Mouse (Mus musculus) forebrain, embryonic 10.5 days (tissue): Measurements from ENCODE around the gene Traf3ip2. TPM values are rescaled to one million over a fixed set of nuclear protein-coding genes. Genes with fewer than 3 reads are reported as not detected.

Source experiments
- DNase-seq: peaks from one replicate; pipeline ENCODE4 v3.0.0-alpha.2; 2017; ENCODE audit warnings: low spot score; ENCODE audit errors: extremely low spot score
- H3K27ac ChIP-seq: fragments of 300-500 bp; sonication (generic); 2 replicates; pipeline ENCODE4 v1.5.1; 2016; ENCODE audit warnings: mild to moderate bottlenecking
- H3K27me3 ChIP-seq: fragments of 300-500 bp; sonication (generic); 2 replicates; pipeline ENCODE4 v1.6.1; 2016; ENCODE audit warnings: mild to moderate bottlenecking; ENCODE audit not compliant: poor library complexity, severe bottlenecking
- H3K36me3 ChIP-seq: fragments of 300-500 bp; sonication (generic); replicated peaks from 2 replicates; pipeline ENCODE4 v1.6.1; 2016; ENCODE audit warnings: mild to moderate bottlenecking, moderate library complexity
- H3K4me1 ChIP-seq: fragments of 300-500 bp; sonication (generic); 2 replicates; pipeline ENCODE4 v1.6.1; 2016
- H3K4me3 ChIP-seq: fragments of 300-500 bp; sonication (generic); 2 replicates; pipeline ENCODE4 v1.5.1; 2016; ENCODE audit warnings: mild to moderate bottlenecking, moderate library complexity
- H3K9me3 ChIP-seq: fragments of 300-500 bp; sonication (generic); 2 replicates; pipeline ENCODE4 v1.6.1; 2016; ENCODE audit warnings: mild to moderate bottlenecking, moderate library complexity
- WGBS: fragments of 180-500 bp; shearing (Covaris S2); methylation state at CpG from one replicate; pipeline ENCODE4 v1.1.7; 2016; 5-methylcytosine and 5-hydroxymethylcytosine counted together
- polyA plus RNA-seq: library from polyadenylated mRNA; unstranded; fragments of >200 nt; fragmentation: Nextera tagmentation; extraction: Ambion mirVana; gene quantifications from 2 replicates; pipeline ENCODE4 v1.2.1, GENCODE M21; 2016

Gene Traf3ip2
- polyA plus RNA-seq, 1 experiment from 2014 or later = 11.7 TPM

GRCm38 (mm10) chr10:39587973-39588746 is 24.6 kb upstream of the Traf3ip2 start:
- H3K27ac ChIP-seq = peak overlapping the region; percentile 62
- peaks cover 4% of the 10 kb centered on the region for H3K27me3 ChIP-seq
- WGBS = 64% methylated on average over 8 of the region's 8 CpGs
- H3K4me3 ChIP-seq = no peak overlapping the region
- no peak for DNase-seq
- H3K4me1 ChIP-seq = peaks cover 31% of the 10 kb centered on the region
- no peaks in the 10 kb centered on the region for H3K36me3 ChIP-seq
- peaks cover 4% of the 10 kb centered on the region for H3K9me3 ChIP-seq

GRCm38 (mm10) chr10:39589765-39590546 is 22.8 kb upstream of the Traf3ip2 start:
- 90% methylated on average over 19 of the region's 19 CpGs for WGBS

GRCm38 (mm10) chr10:39590629-39591028 is 22.1 kb upstream of the Traf3ip2 start:
- WGBS = 93% methylated on average over 10 of the region's 10 CpGs
- no peak overlapping the region for H3K4me3 ChIP-seq
- H3K27ac ChIP-seq = no peak overlapping the region
- no peaks in the 10 kb centered on the region for H3K36me3 ChIP-seq
- peaks cover 31% of the 10 kb centered on the region for H3K4me1 ChIP-seq
- DNase-seq = no peak
- peaks cover 4% of the 10 kb centered on the region for H3K27me3 ChIP-seq
- H3K9me3 ChIP-seq = peaks cover 13% of the 10 kb centered on the region

More at GRCm38 (mm10) chr10:39589765-39590546, 22.8 kb upstream of the Traf3ip2 start:
- Histone ChIP-seq H3K27me3 (peaks cover 4% of the 10 kb centered on the region), H3K4me3 (no peak overlapping the region), H3K36me3 (no peaks in the 10 kb centered on the region), H3K9me3 (peaks cover 13% of the 10 kb centered on the region), H3K4me1 (peaks cover 31% of the 10 kb centered on the region), H3K27ac (no peak overlapping the region)
- no peak for DNase-seq

GRCm38 (mm10) chr10:39592501-39592900 is 20.2 kb upstream of the Traf3ip2 start:
- no peak overlapping the region for H3K27ac ChIP-seq
- peaks cover 37% of the 10 kb centered on the region for H3K4me1 ChIP-seq
- H3K9me3 ChIP-seq = peaks cover 13% of the 10 kb centered on the region
- H3K36me3 ChIP-seq = no peaks in the 10 kb centered on the region
- DNase-seq = no peak
- peaks cover 4% of the 10 kb centered on the region for H3K27me3 ChIP-seq
- H3K4me3 ChIP-seq = no peak overlapping the region
- WGBS = 72% methylated on average over 4 of the region's 4 CpGs

GRCm38 (mm10) chr10:39594716-39595115 is 18.0 kb upstream of the Traf3ip2 start:
- no peaks in the 10 kb centered on the region for H3K36me3 ChIP-seq
- no peak overlapping the region for H3K27ac ChIP-seq
- WGBS = 69% methylated on average over 1 of the region's 1 CpGs
- H3K27me3 ChIP-seq = no peaks in the 10 kb centered on the region
- H3K4me1 ChIP-seq = peaks cover 20% of the 10 kb centered on the region
- peaks cover 13% of the 10 kb centered on the region for H3K9me3 ChIP-seq
- DNase-seq = no peak
- no peak overlapping the region for H3K4me3 ChIP-seq

- Histone ChIP-seq H3K36me3 (no peaks in the 10 kb centered on the region), H3K4me3 (no peak overlapping the region), H3K9me3 (peaks cover 13% of the 10 kb centered on the region), H3K4me1 (peaks cover 15% of the 10 kb centered on the region), H3K27me3 (no peaks in the 10 kb centered on the region), H3K27ac (no peak overlapping the region)
- no peak for DNase-seq
- 90% methylated on average over 3 of the region's 3 CpGs for WGBS
Observed at GRCm38 (mm10) chr10:39595862-39596261, 16.9 kb upstream of the Traf3ip2 start.

GRCm38 (mm10) chr10:39597116-39597791 is 15.5 kb upstream of the Traf3ip2 start:
- peaks cover 15% of the 10 kb centered on the region for H3K4me1 ChIP-seq
- H3K27me3 ChIP-seq = no peaks in the 10 kb centered on the region
- H3K36me3 ChIP-seq = no peaks in the 10 kb centered on the region
- no peak overlapping the region for H3K4me3 ChIP-seq
- 56% methylated on average over 9 of the region's 9 CpGs for WGBS
- no peak overlapping the region for H3K27ac ChIP-seq
- peaks cover 13% of the 10 kb centered on the region for H3K9me3 ChIP-seq
- no peak for DNase-seq

- WGBS = 59% methylated on average over 3 of the region's 3 CpGs
- H3K4me1 ChIP-seq = peaks cover 15% of the 10 kb centered on the region
- H3K27me3 ChIP-seq = no peaks in the 10 kb centered on the region
- H3K36me3 ChIP-seq = no peaks in the 10 kb centered on the region
- H3K4me3 ChIP-seq = no peak overlapping the region
- H3K9me3 ChIP-seq = peaks cover 12% of the 10 kb centered on the region
- DNase-seq = no peak
- H3K27ac ChIP-seq = no peak overlapping the region
Observed at GRCm38 (mm10) chr10:39597792-39598183, 14.9 kb upstream of the Traf3ip2 start.

GRCm38 (mm10) chr10:39599601-39600000 is 13.1 kb upstream of the Traf3ip2 start:
- H3K36me3 ChIP-seq = no peaks in the 10 kb centered on the region
- H3K4me3 ChIP-seq = no peak overlapping the region
- H3K9me3 ChIP-seq = peaks cover 1% of the 10 kb centered on the region; the same call in 1 of the 2 replicates
- DNase-seq = no peak
- peaks cover 15% of the 10 kb centered on the region for H3K4me1 ChIP-seq
- H3K27ac ChIP-seq = no peak overlapping the region
- H3K27me3 ChIP-seq = no peaks in the 10 kb centered on the region
- 84% methylated on average over 4 of the region's 4 CpGs for WGBS

GRCm38 (mm10) chr10:39600115-39600514 is 12.6 kb upstream of the Traf3ip2 start:
- 80% methylated on average over 1 of the region's 1 CpGs for WGBS
- H3K4me1 ChIP-seq = peaks cover 15% of the 10 kb centered on the region

GRCm38 (mm10) chr10:39601068-39601467 is 11.7 kb upstream of the Traf3ip2 start:
- Histone ChIP-seq H3K9me3 (peaks cover 9% of the 10 kb centered on the region), H3K4me3 (no peak overlapping the region), H3K36me3 (no peaks in the 10 kb centered on the region), H3K27ac (no peak overlapping the region), H3K27me3 (no peaks in the 10 kb centered on the region), H3K4me1 (peaks cover 15% of the 10 kb centered on the region)
- DNase-seq = no peak
- 92% methylated on average over 5 of the region's 5 CpGs for WGBS

More at GRCm38 (mm10) chr10:39600115-39600514, 12.6 kb upstream of the Traf3ip2 start:
- peaks cover 6% of the 10 kb centered on the region for H3K9me3 ChIP-seq
- DNase-seq = no peak
- no peaks in the 10 kb centered on the region for H3K36me3 ChIP-seq
- H3K27ac ChIP-seq = no peak overlapping the region
- no peaks in the 10 kb centered on the region for H3K27me3 ChIP-seq
- no peak overlapping the region for H3K4me3 ChIP-seq

- H3K9me3 ChIP-seq = peaks cover 14% of the 10 kb centered on the region
- DNase-seq = no peak
- H3K27ac ChIP-seq = no peak overlapping the region
- H3K4me1 ChIP-seq = peaks cover 3% of the 10 kb centered on the region; the same call in 1 of the 2 replicates
- H3K27me3 ChIP-seq = no peaks in the 10 kb centered on the region
- no peak overlapping the region for H3K4me3 ChIP-seq
- 89% methylated on average over 1 of the region's 1 CpGs for whole genome bisulfite sequencing
- H3K36me3 ChIP-seq = no peaks in the 10 kb centered on the region
Observed at GRCm38 (mm10) chr10:39606434-39606833, 6.3 kb upstream of the Traf3ip2 start.
